Mouse (Mus musculus) CH12.LX (cell line): Measurements from ENCODE around the gene Syncrip. TPM values are rescaled to one million over a fixed set of nuclear protein-coding genes. Genes with fewer than 3 reads are reported as not detected.
A peak's percentile ranks its signal among the peaks of the same experiment; 100 is the strongest.

Experiments used
- DNase-seq: peaks from one replicate; pipeline ENCODE4 v3.0.0-alpha.2; 2013; ENCODE audit errors: extremely low read depth
- H3K27ac ChIP-seq: 2 replicates; pipeline ENCODE4 v1.5.1; 2012; ENCODE audit warnings: low read depth, mild to moderate bottlenecking, control low read depth, moderate library complexity; ENCODE audit not compliant: insufficient read depth
- H3K27me3 ChIP-seq: replicated peaks from 2 replicates; pipeline ENCODE3; 2012; ENCODE audit warnings: inconsistent platforms
- H3K36me3 ChIP-seq, 2 experiments: replicated peaks in 1 of 2; 2 replicates each; pipeline versions ENCODE3 to v1.6.1; 2012; ENCODE audit warnings: inconsistent platforms in 1 of 2, low read length in 1 of 2, mild to moderate bottlenecking in 1 of 2, mixed read lengths in 1 of 2, moderate library complexity in 1 of 2; ENCODE audit not compliant: control insufficient read depth in 1 of 2, insufficient read depth in 1 of 2
- H3K4me1 ChIP-seq, 2 experiments: 2 replicates each; pipeline ENCODE4 v1.6.1; 2012; ENCODE audit warnings: inconsistent platforms in 1 of 2, moderate library complexity in 1 of 2; ENCODE audit not compliant: insufficient read depth in 2 of 2, control insufficient read depth in 1 of 2
- H3K4me2 ChIP-seq: 2 replicates; pipeline ENCODE4 v1.6.1; 2012; ENCODE audit warnings: low read depth, mild to moderate bottlenecking, control low read depth; ENCODE audit not compliant: poor library complexity, insufficient read depth, severe bottlenecking
- H3K4me3 ChIP-seq, 3 experiments: fragments of 150-350 bp in 1 of 3; sonication (generic) in 1 of 3; replicated peaks in 1 of 3; 2 replicates each; pipeline versions ENCODE3 to v1.5.1; 2011 to 2012; ENCODE audit warnings: low read depth in 2 of 3, low read length in 2 of 3, mild to moderate bottlenecking in 2 of 3, moderate library complexity in 2 of 3, control low read depth in 1 of 3, improper control_type of control experiment in 1 of 3, inconsistent platforms in 1 of 3, mixed read lengths in 1 of 3; ENCODE audit not compliant: poor library complexity in 1 of 3
- H3K79me2 ChIP-seq: replicated peaks from 2 replicates; pipeline ENCODE4 v1.6.1; 2012; ENCODE audit warnings: mild to moderate bottlenecking, moderate library complexity; ENCODE audit not compliant: control insufficient read depth, poor library complexity, insufficient read depth, severe bottlenecking; ENCODE audit errors: extremely low read depth
- H3K9ac ChIP-seq: 2 replicates; pipeline ENCODE4 v1.6.1; 2012; ENCODE audit warnings: low read depth, mild to moderate bottlenecking, control low read depth, moderate library complexity; ENCODE audit not compliant: insufficient read depth
- H3K9me3 ChIP-seq: replicated peaks from 2 replicates; pipeline ENCODE3; 2012; ENCODE audit warnings: low read length, inconsistent platforms, mixed read lengths
- CHD1 ChIP-seq: IDR thresholded peaks from 2 replicates; pipeline ENCODE4 v1.6.1; 2012; ENCODE audit warnings: low read depth, low read length, improper control_type of control experiment, inconsistent platforms
- CHD2 ChIP-seq: IDR thresholded peaks from 2 replicates; pipeline ENCODE4 v1.6.1; 2011; ENCODE audit warnings: low read length, improper control_type of control experiment
- ELF1 ChIP-seq: IDR thresholded peaks from 2 replicates; pipeline ENCODE4 v1.6.1; 2014; ENCODE audit warnings: low read depth, mild to moderate bottlenecking, inconsistent platforms, low read length, improper control_type of control experiment
- ETS1 ChIP-seq: conservative IDR thresholded peaks from 2 replicates; pipeline ENCODE4 v1.6.1; 2012; ENCODE audit warnings: low read depth, mild to moderate bottlenecking, inconsistent platforms, low read length, improper control_type of control experiment, moderate library complexity
- HCFC1 ChIP-seq: IDR thresholded peaks from 2 replicates; pipeline ENCODE4 v1.6.1; 2012; ENCODE audit warnings: low read depth, mild to moderate bottlenecking, inconsistent platforms, low read length, improper control_type of control experiment
- IRF4 ChIP-seq: IDR thresholded peaks from 2 replicates; pipeline ENCODE4 v1.6.1; 2014; ENCODE audit warnings: low read depth, mild to moderate bottlenecking, inconsistent platforms, low read length, improper control_type of control experiment
- JUN ChIP-seq: IDR thresholded peaks from 2 replicates; pipeline ENCODE4 v1.6.1; 2011; ENCODE audit warnings: low read depth, mild to moderate bottlenecking, low read length, improper control_type of control experiment, moderate library complexity; ENCODE audit not compliant: insufficient read depth
- MAFK ChIP-seq: IDR thresholded peaks from 2 replicates; pipeline ENCODE4 v1.6.1; 2011; ENCODE audit warnings: low read length, improper control_type of control experiment; ENCODE audit not compliant: insufficient replicate concordance
- MAX ChIP-seq: IDR thresholded peaks from 2 replicates; pipeline ENCODE4 v1.6.1; 2011; ENCODE audit warnings: low read length, improper control_type of control experiment
- MXI1 ChIP-seq: IDR thresholded peaks from 2 replicates; pipeline ENCODE4 v1.6.1; 2011; ENCODE audit warnings: mild to moderate bottlenecking, low read depth, low read length, improper control_type of control experiment
- MYC ChIP-seq: IDR thresholded peaks from 2 replicates; pipeline ENCODE4 v1.6.1; 2011; ENCODE audit warnings: low read depth, mild to moderate bottlenecking, improper control_type of control experiment, low read length
- NELFE ChIP-seq: IDR thresholded peaks from 2 replicates; pipeline ENCODE4 v1.6.1; 2011; ENCODE audit warnings: low read depth, low read length, improper control_type of control experiment
- PAX5 ChIP-seq: IDR thresholded peaks from 2 replicates; pipeline ENCODE4 v1.6.1; 2012; ENCODE audit warnings: low read length, inconsistent platforms, mixed read lengths
- POLR2A ChIP-seq: IDR thresholded peaks from 2 replicates; pipeline ENCODE4 v1.6.1; 2011; ENCODE audit warnings: low read depth, mild to moderate bottlenecking, improper control_type of control experiment, low read length
- SIN3A ChIP-seq: IDR thresholded peaks from 2 replicates; pipeline ENCODE4 v1.6.1; 2012; ENCODE audit warnings: low read length, improper control_type of control experiment, inconsistent platforms
- SMC3 ChIP-seq: IDR thresholded peaks from 2 replicates; pipeline ENCODE4 v1.6.1; 2011; ENCODE audit warnings: low read depth, low read length, improper control_type of control experiment
- TBP ChIP-seq: conservative IDR thresholded peaks from 2 replicates; pipeline ENCODE4 v1.6.1; 2011; ENCODE audit warnings: low read depth, low read length, improper control_type of control experiment
- TCF12 ChIP-seq: IDR thresholded peaks from 2 replicates; pipeline ENCODE4 v1.6.1; 2014; ENCODE audit warnings: low read depth, mild to moderate bottlenecking, inconsistent platforms, low read length, improper control_type of control experiment
- USF2 ChIP-seq: conservative IDR thresholded peaks from 2 replicates; pipeline ENCODE4 v1.6.1; 2011; ENCODE audit warnings: low read depth, low read length, improper control_type of control experiment
- ZC3H11A ChIP-seq: IDR thresholded peaks from 2 replicates; pipeline ENCODE4 v1.6.1; 2012; ENCODE audit warnings: low read depth, mild to moderate bottlenecking, inconsistent platforms, low read length, improper control_type of control experiment
- dilution Hi-C: fragments of 300-500 bp; cut with MboI; formaldehyde crosslinking; loops from 2 replicates; pipeline ENCODE4 v1.14.3; 2020; ENCODE audit warnings: low sequenced_read_pairs; ENCODE audit not compliant: extremely low pct_unique_long_range_greater_than_20kb, extremely low pct_ligation_motif_present
- in situ Hi-C: fragments of 300-500 bp; cut with MboI; formaldehyde crosslinking; loops from 3 replicates; pipeline ENCODE4 v1.14.3; 2019; ENCODE audit warnings: low sequenced_read_pairs, low pct_ligation_motif_present, low pct_unique_long_range_greater_than_20kb, mixed read lengths
- polyA plus RNA-seq: library from polyadenylated mRNA; unstranded; fragments of >175 nt; gene quantifications from 2 replicates; pipeline ENCODE4 v1.2.1, GENCODE M21; 2012; ENCODE audit warnings: low read depth; ENCODE audit not compliant: insufficient read length
- total RNA-seq, 2 experiments: library from RNA; depleted of rRNA; stranded (reverse); fragments of 300-350 nt in 1 of 2; fragments of >200 nt in 1 of 2; gene quantifications; 2 replicates each; pipeline ENCODE4 v1.2.3; 2012 to 2014

Gene Syncrip
- total and polyA plus RNA-seq, 3 experiments: 102 to 227 (median 213) TPM

GRCm38 (mm10) chr9:88438237-88438554 lies 44.2 kb downstream of the Syncrip start:
- peak overlapping the region; percentile 58 for H3K4me2 ChIP-seq
- H3K4me1 ChIP-seq: peaks cover 2 to 24% of the 10 kb centered on the region in 2 experiments; a peak in 3 of 4 replicates
- H3K27me3 ChIP-seq: no peaks in the 10 kb centered on the region
- H3K36me3 ChIP-seq: peaks cover 2 to 10% of the 10 kb centered on the region in 2 experiments
- H3K27ac ChIP-seq: peak overlapping the region; percentile 58
- peak overlapping the region; percentile 75; the same call in 1 of the 2 replicates for H3K9ac ChIP-seq
- peak; percentile 27 for DNase-seq
- H3K79me2 ChIP-seq: 0 out of 2 replicates have a peak, but pooled peaks cover 3% of the 10 kb centered on the region
- peak overlapping the region; percentile 69 to 78 (median 72) for H3K4me3 ChIP-seq
- dilution Hi-C loops (no loop called here), in situ Hi-C loops (no loop called here)
- TF ChIP-seq IRF4 (no peak), MAFK (no peak), MYC (no peak), POLR2A (no peak), ELF1 (no peak), JUN (no peak), HCFC1 (no peak), NELFE (no peak), ETS1 (no peak), ZC3H11A (no peak), TBP (no peak), MAX (no peak), TCF12 (no peak), SIN3A (no peak), MXI1 (no peak), CHD2 (no peak), SMC3 (no peak), CHD1 (no peak), PAX5 (no peak), USF2 (no peak)
- H3K9me3 ChIP-seq: no peaks in the 10 kb centered on the region

GRCm38 (mm10) chr9:88437342-88438236 lies 44.8 kb downstream of the Syncrip start:
- dilution Hi-C loops: no loop called here

More at GRCm38 (mm10) chr9:88437342-88438236, 44.8 kb downstream of the Syncrip start:
- Histone ChIP-seq H3K36me3 (peaks cover 2 to 10% of the 10 kb centered on the region in 2 experiments), H3K27ac (no peak overlapping the region), H3K9ac (peak overlapping the region; percentile 75), H3K79me2 (0 out of 2 replicates have a peak, but pooled peaks cover 3% of the 10 kb centered on the region), H3K9me3 (no peaks in the 10 kb centered on the region), H3K4me1 (peaks cover 2 to 24% of the 10 kb centered on the region in 2 experiments; a peak in 3 of 4 replicates), H3K27me3 (no peaks in the 10 kb centered on the region), H3K4me2 (peak overlapping the region; percentile 58), H3K4me3 (peak overlapping the region; percentile 69 to 78 (median 72))
- no peak for TF ChIP-seq POLR2A
- in situ Hi-C loops: no loop called here
- no peak for DNase-seq
